Mouse (Mus musculus): ENCODE results near the gene Mcoln3. TPM values are rescaled to one million over a fixed set of nuclear protein-coding genes. Genes with fewer than 3 reads are reported as not detected.

The Mcoln3 gene
- not detected for polyA plus RNA-seq (2012; fragmentation: generic; extraction: Trizol)

GRCm38 (mm10) chr3:146117258-146117996 is at the start of gene Mcoln3:
Gene Mcoln3 (plus strand): TSS chr3:146117450.
- H3ac ChIP-seq (ENCODE audit: control insufficient read depth, insufficient read length) = no peak within 1 kb of the TSS
- no peak within 1 kb of the TSS for H3K4me3 ChIP-seq
- H3K27me3 ChIP-seq (ENCODE audit: control insufficient read depth, insufficient read depth, insufficient read length) = no peaks in the 10 kb centered on the region
- no peak within 1 kb of the TSS for H3K4me2 ChIP-seq (ENCODE audit: low read depth)
- no peaks in the 10 kb centered on the region for H3K79me2 ChIP-seq (ENCODE audit: control insufficient read depth, insufficient read depth)
- H3K36me3 ChIP-seq (ENCODE audit: control insufficient read depth, insufficient read depth) = no peaks in the 10 kb centered on the region
- no peak for TF ChIP-seq TCF3 (IDR thresholded peaks at IDR 0.05; ENCODE audit: insufficient read length, low read depth)
- no peak for TF ChIP-seq POLR2A (IDR thresholded peaks at IDR 0.05; ENCODE audit: insufficient read length, low read depth)
- TF ChIP-seq MYOD1 (IDR thresholded peaks at IDR 0.05; ENCODE audit: control insufficient read depth in 1 of 3, insufficient read length in 2 of 3, low read depth in 2 of 3) = no peak
- TF ChIP-seq USF1 (IDR thresholded peaks at IDR 0.05; ENCODE audit: low read depth) = no peak
- no peak for TF ChIP-seq MYOG (IDR thresholded peaks at IDR 0.05; ENCODE audit: control insufficient read depth in 1 of 3, insufficient read depth in 1 of 3, insufficient read length in 2 of 3, low read depth in 2 of 3)
- no peak for TF ChIP-seq E2F4 (IDR thresholded peaks at IDR 0.05; ENCODE audit: insufficient read depth)
- TF ChIP-seq REST (IDR thresholded peaks at IDR 0.05; ENCODE audit: insufficient read depth, insufficient read length) = no peak
- TF ChIP-seq TCF12 (IDR thresholded peaks at IDR 0.05; ENCODE audit: insufficient read depth, poor library complexity, severe bottlenecking) = no peak
- no peak for TF ChIP-seq SRF (IDR thresholded peaks at IDR 0.05; ENCODE audit: control insufficient read depth, insufficient read length, low read depth)
- no peak for TF ChIP-seq POLR2AphosphoS2 (IDR thresholded peaks at IDR 0.05; ENCODE audit: insufficient read length, low read depth)
- TF ChIP-seq MAX (IDR thresholded peaks at IDR 0.05; ENCODE audit: low read depth) = no peak
- no peak for TF ChIP-seq CEBPB (IDR thresholded peaks at IDR 0.05; ENCODE audit: insufficient read depth, poor library complexity, severe bottlenecking)

- H3K27me3 ChIP-seq (ENCODE audit: control insufficient read depth, insufficient read depth, insufficient read length) = no peaks in the 10 kb centered on the region
- no peak for TF ChIP-seq USF1 (IDR thresholded peaks at IDR 0.05; ENCODE audit: low read depth)
- no peak for TF ChIP-seq POLR2A (IDR thresholded peaks at IDR 0.05; ENCODE audit: insufficient read length, low read depth)
- no peak for TF ChIP-seq REST (IDR thresholded peaks at IDR 0.05; ENCODE audit: insufficient read depth, insufficient read length)
- TF ChIP-seq E2F4 (IDR thresholded peaks at IDR 0.05; ENCODE audit: insufficient read depth) = no peak
- TF ChIP-seq POLR2AphosphoS2 (IDR thresholded peaks at IDR 0.05; ENCODE audit: insufficient read length, low read depth) = no peak
- no peak for TF ChIP-seq MYOG (IDR thresholded peaks at IDR 0.05; ENCODE audit: control insufficient read depth in 1 of 3, insufficient read depth in 1 of 3, insufficient read length in 2 of 3, low read depth in 2 of 3)
- no peak for TF ChIP-seq TCF3 (IDR thresholded peaks at IDR 0.05; ENCODE audit: insufficient read length, low read depth)
- no peak for TF ChIP-seq MYOD1 (IDR thresholded peaks at IDR 0.05; ENCODE audit: control insufficient read depth in 1 of 3, insufficient read length in 2 of 3, low read depth in 2 of 3)
- TF ChIP-seq MAX (IDR thresholded peaks at IDR 0.05; ENCODE audit: low read depth) = no peak
- no peak for TF ChIP-seq TCF12 (IDR thresholded peaks at IDR 0.05; ENCODE audit: insufficient read depth, poor library complexity, severe bottlenecking)
- TF ChIP-seq SRF (IDR thresholded peaks at IDR 0.05; ENCODE audit: control insufficient read depth, insufficient read length, low read depth) = no peak
- no peak for TF ChIP-seq CEBPB (IDR thresholded peaks at IDR 0.05; ENCODE audit: insufficient read depth, poor library complexity, severe bottlenecking)
- no peak overlapping the region for H3ac ChIP-seq (ENCODE audit: control insufficient read depth, insufficient read length)
- no peaks in the 10 kb centered on the region for H3K36me3 ChIP-seq (ENCODE audit: control insufficient read depth, insufficient read depth)
- no peaks in the 10 kb centered on the region for H3K79me2 ChIP-seq (ENCODE audit: control insufficient read depth, insufficient read depth)
- H3K4me3 ChIP-seq = no peak overlapping the region
- H3K4me2 ChIP-seq (ENCODE audit: low read depth) = no peak overlapping the region
Observed at GRCm38 (mm10) chr3:146069276-146069675, 48.0 kb upstream of the Mcoln3 start.

DNA sequence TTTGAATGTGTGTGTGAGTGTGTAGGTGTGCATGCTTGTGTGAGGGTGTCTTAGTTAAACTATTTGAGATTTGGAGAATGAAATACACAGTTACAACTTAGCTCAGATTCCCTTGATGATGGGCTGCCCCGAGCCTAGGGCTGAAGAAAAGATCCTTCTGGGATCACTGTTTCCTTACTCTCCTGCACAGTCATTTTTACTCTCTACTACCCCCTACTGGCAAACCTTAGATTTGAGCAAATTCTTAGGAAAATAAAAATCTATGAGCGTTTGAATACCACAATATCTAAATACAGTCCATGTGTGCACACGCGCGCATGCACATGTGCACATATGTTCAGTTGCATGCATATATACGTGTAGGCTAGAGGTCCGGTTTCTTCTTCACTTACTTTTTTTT is 44.5 kb upstream of the Mcoln3 start:
- Histone ChIP-seq H3ac (ENCODE audit: control insufficient read depth, insufficient read length) (no peak overlapping the region), H3K79me2 (ENCODE audit: control insufficient read depth, insufficient read depth) (no peaks in the 10 kb centered on the region), H3K36me3 (ENCODE audit: control insufficient read depth, insufficient read depth) (no peaks in the 10 kb centered on the region), H3K4me3 (no peak overlapping the region), H3K4me2 (ENCODE audit: low read depth) (no peak overlapping the region), H3K27me3 (ENCODE audit: control insufficient read depth, insufficient read depth, insufficient read length) (no peaks in the 10 kb centered on the region)
- TF ChIP-seq SRF (IDR thresholded peaks at IDR 0.05; ENCODE audit: control insufficient read depth, insufficient read length, low read depth) = no peak

DNA sequence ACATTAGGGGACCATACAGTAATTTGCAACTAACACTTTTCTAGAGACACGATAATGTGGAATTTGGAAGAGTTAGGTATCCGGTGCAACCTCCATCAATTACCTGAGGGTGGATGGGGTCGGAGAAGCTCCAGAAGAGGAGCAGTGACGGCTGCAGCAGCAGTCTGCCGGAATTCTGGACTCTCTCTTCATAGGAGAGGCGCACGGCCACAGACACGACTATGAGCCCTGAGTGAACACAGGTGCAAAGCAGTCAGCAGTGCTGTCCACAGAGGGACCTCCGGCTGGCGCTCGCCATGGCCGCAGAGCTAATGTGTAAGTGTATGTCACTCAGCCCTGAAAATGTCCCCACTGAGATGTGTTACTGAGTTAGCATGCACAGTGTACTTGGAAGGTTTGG is 37.0 kb upstream of the Mcoln3 start:
- H3K4me3 ChIP-seq = no peak overlapping the region
- H3K4me2 ChIP-seq (ENCODE audit: low read depth) = no peak overlapping the region
- no peaks in the 10 kb centered on the region for H3K36me3 ChIP-seq (ENCODE audit: control insufficient read depth, insufficient read depth)
- TF ChIP-seq TCF12 (IDR thresholded peaks at IDR 0.05; ENCODE audit: insufficient read depth, poor library complexity, severe bottlenecking) = no peak
- no peak for TF ChIP-seq MYOD1 (IDR thresholded peaks at IDR 0.05; ENCODE audit: control insufficient read depth in 1 of 3, insufficient read length in 2 of 3, low read depth in 2 of 3)
- TF ChIP-seq MYOG (IDR thresholded peaks at IDR 0.05; ENCODE audit: control insufficient read depth in 1 of 3, insufficient read depth in 1 of 3, insufficient read length in 2 of 3, low read depth in 2 of 3) = no peak
- H3K27me3 ChIP-seq (ENCODE audit: control insufficient read depth, insufficient read depth, insufficient read length) = no peaks in the 10 kb centered on the region
- no peaks in the 10 kb centered on the region for H3K79me2 ChIP-seq (ENCODE audit: control insufficient read depth, insufficient read depth)
- H3ac ChIP-seq (ENCODE audit: control insufficient read depth, insufficient read length) = no peak overlapping the region

- Histone ChIP-seq H3K27me3 (ENCODE audit: control insufficient read depth, insufficient read depth, insufficient read length) (no peaks in the 10 kb centered on the region), H3K36me3 (ENCODE audit: control insufficient read depth, insufficient read depth) (no peaks in the 10 kb centered on the region), H3K79me2 (ENCODE audit: control insufficient read depth, insufficient read depth) (no peaks in the 10 kb centered on the region), H3K4me3 (no peak overlapping the region), H3K4me2 (ENCODE audit: low read depth) (no peak overlapping the region), H3ac (ENCODE audit: control insufficient read depth, insufficient read length) (no peak overlapping the region)
- TF ChIP-seq CEBPB (IDR thresholded peaks at IDR 0.05; ENCODE audit: insufficient read depth, poor library complexity, severe bottlenecking) = no peak
- no peak for TF ChIP-seq USF1 (IDR thresholded peaks at IDR 0.05; ENCODE audit: low read depth)
- TF ChIP-seq POLR2AphosphoS2 (IDR thresholded peaks at IDR 0.05; ENCODE audit: insufficient read length, low read depth) = no peak
- TF ChIP-seq E2F4 (IDR thresholded peaks at IDR 0.05; ENCODE audit: insufficient read depth) = no peak
- TF ChIP-seq POLR2A (IDR thresholded peaks at IDR 0.05; ENCODE audit: insufficient read length, low read depth) = no peak
- no peak for TF ChIP-seq TCF3 (IDR thresholded peaks at IDR 0.05; ENCODE audit: insufficient read length, low read depth)
- TF ChIP-seq MYOG (IDR thresholded peaks at IDR 0.05; ENCODE audit: control insufficient read depth in 1 of 3, insufficient read depth in 1 of 3, insufficient read length in 2 of 3, low read depth in 2 of 3) = no peak
- TF ChIP-seq REST (IDR thresholded peaks at IDR 0.05; ENCODE audit: insufficient read depth, insufficient read length) = no peak
- TF ChIP-seq MYOD1 (IDR thresholded peaks at IDR 0.05; ENCODE audit: control insufficient read depth in 1 of 3, insufficient read length in 2 of 3, low read depth in 2 of 3) = no peak
- TF ChIP-seq MAX (IDR thresholded peaks at IDR 0.05; ENCODE audit: low read depth) = no peak
- no peak for TF ChIP-seq SRF (IDR thresholded peaks at IDR 0.05; ENCODE audit: control insufficient read depth, insufficient read length, low read depth)
- TF ChIP-seq TCF12 (IDR thresholded peaks at IDR 0.05; ENCODE audit: insufficient read depth, poor library complexity, severe bottlenecking) = no peak
Observed at GRCm38 (mm10) chr3:146090988-146091657, 26.1 kb upstream of the Mcoln3 start.
